9 mouse cellular contexts compared by ENCODE assay signal in the genomic region with DNA sequence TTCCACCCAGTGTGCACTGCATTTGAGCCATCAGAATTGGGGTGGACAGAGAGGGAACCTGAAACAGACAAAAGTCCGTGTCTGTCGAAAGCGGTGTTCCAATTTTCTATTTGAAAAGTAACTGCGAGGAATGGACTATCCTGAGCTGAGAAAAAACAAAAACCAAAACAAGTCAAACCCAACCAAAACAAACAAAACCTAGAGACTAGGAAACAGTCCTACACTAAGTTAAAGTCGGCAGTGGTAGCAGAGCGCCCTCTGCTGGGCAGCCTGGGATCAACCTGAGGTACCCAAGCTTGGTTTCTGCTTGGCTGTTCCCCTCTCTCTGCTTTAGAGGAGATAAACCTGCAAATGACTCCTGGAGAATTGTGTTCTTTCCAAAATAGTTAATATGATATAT. TPM values are rescaled to one million over a fixed set of nuclear protein-coding genes. Genes with fewer than 3 reads are reported as not detected.
DNase-seq lines count a peak whose midpoint lies in the region; ATAC-seq lines count a peak whose summit lies in the region.
"Had no signal": no experiment of that assay in that cellular context is flagged by ENCODE, and none has a peak within 500 bp of the region (broad histone marks: within the 10 kb centered on the region; RNA-seq: fewer than 3 reads in every experiment).

No protein-coding gene starts in this region.

- no peak overlapping the region for H3K4me3 ChIP-seq in forebrain, embryonic 12.5 days (replicated peaks)
- no peak overlapping the region for H3K4me3 ChIP-seq in hindbrain, embryonic 13.5 days
- H3K4me3 ChIP-seq: midbrain, embryonic 12.5 days had no signal

- no peak overlapping the region for H3K4me2 ChIP-seq in forebrain, embryonic 12.5 days
- no peak overlapping the region for H3K4me2 ChIP-seq in hindbrain, embryonic 13.5 days
- H3K4me2 ChIP-seq: midbrain, embryonic 12.5 days had no signal

- 20% methylated on average over 6 of the region's 6 CpGs for WGBS in forebrain, embryonic 12.5 days
- WGBS in hindbrain, embryonic 13.5 days: 22% methylated on average over 6 of the region's 6 CpGs

- no peak overlapping the region for H3K9ac ChIP-seq in forebrain, embryonic 12.5 days
- no peak overlapping the region for H3K9ac ChIP-seq in hindbrain, embryonic 13.5 days
- H3K9ac ChIP-seq: midbrain, embryonic 12.5 days had no signal

- DNase-seq in Muller cell, postnatal 12 days (ENCODE audit: inconsistent ontology term): peak; percentile 50
- peak; percentile 24 for DNase-seq in brain, embryonic 18.5 days (ENCODE audit: low read depth, low spot score)
- DNase-seq in left cerebral cortex, adult 11 months (ENCODE audit: low spot score): peak; percentile 43
- DNase-seq in mesoderm, embryonic 11.5 days (ENCODE audit: low read depth, low spot score): peak; percentile 74
- peak; percentile 55 to 60 for DNase-seq in right cerebral cortex, postnatal 36 days (ENCODE audit: low spot score in 2 of 2)

- no peaks in the 10 kb centered on the region for H3K9me3 ChIP-seq in forebrain, embryonic 12.5 days
- peaks cover 4% of the 10 kb centered on the region; the same call in 1 of the 2 replicates for H3K9me3 ChIP-seq in hindbrain, embryonic 13.5 days

- no peaks in the 10 kb centered on the region for H3K36me3 ChIP-seq in forebrain, embryonic 12.5 days (replicated peaks)
- H3K36me3 ChIP-seq in hindbrain, embryonic 13.5 days: no peaks in the 10 kb centered on the region
- H3K36me3 ChIP-seq: midbrain, embryonic 12.5 days had no signal

- peaks cover 25% of the 10 kb centered on the region; the same call in 1 of the 2 replicates for H3K27me3 ChIP-seq in forebrain, embryonic 12.5 days
- peaks cover 15% of the 10 kb centered on the region for H3K27me3 ChIP-seq in hindbrain, embryonic 13.5 days

- H3K4me1 ChIP-seq in forebrain, embryonic 12.5 days: peaks cover 6% of the 10 kb centered on the region
- H3K4me1 ChIP-seq in hindbrain, embryonic 13.5 days (replicated peaks): no peaks in the 10 kb centered on the region; the same call in 1 of the 2 replicates

- 0 out of 2 replicates have a peak, but pooled peaks have one; percentile 53 for ATAC-seq in forebrain, embryonic 12.5 days (ENCODE audit: low FRiP score)
- ATAC-seq in hindbrain, embryonic 13.5 days (ENCODE audit: low FRiP score): 0 out of 2 replicates have a peak, but pooled peaks have one; percentile 43
- no peak for ATAC-seq in inflammation-experienced regulatory T-cells, adult 6 months

- no peak overlapping the region for H3K27ac ChIP-seq in forebrain, embryonic 12.5 days
- no peak overlapping the region for H3K27ac ChIP-seq in hindbrain, embryonic 13.5 days
- H3K27ac ChIP-seq: midbrain, embryonic 12.5 days had no signal

RNA-seq across cellular contexts. Expression of a gene that starts 10.0 kb away (rescaled TPM):
- 171 and 177 TPM in 2 replicates for polyA plus RNA-seq in forebrain, embryonic 12.5 days (2016; fragmentation: Nextera tagmentation; extraction: Ambion mirVana)
- 164 and 178 TPM in 2 replicates for polyA plus RNA-seq in hindbrain, embryonic 13.5 days (2015; fragmentation: Nextera tagmentation; extraction: Ambion mirVana)
- 100 to 1,000 TPM; 103 to 141 (median 123) TPM for polyA plus RNA-seq in inflammation-experienced regulatory T-cells, adult 6 months (2017; shearing (Covaris generic))

Comparison
In these comparisons a context has a peak if more than half of its experiments do, and no peak if none do; other contexts are left out.
1. DNase-seq: peak in every context shown above with its lines; median percentile 74 in mesoderm, embryonic 11.5 days; 58 in right cerebral cortex, postnatal 36 days; 50 in Muller cell, postnatal 12 days; 43 in left cerebral cortex, adult 11 months; 24 in brain, embryonic 18.5 days.